8 mouse cellular contexts compared by ENCODE assay signal in genomic region chr10:58496732-58497131, GRCm38 (mm10). TPM values are rescaled to one million over a fixed set of nuclear protein-coding genes. Genes with fewer than 3 reads are reported as not detected.
DNase-seq lines count a peak whose midpoint lies in the region; ATAC-seq and TF ChIP-seq lines count a peak whose summit lies in the region.

No protein-coding gene starts in this region.

- H3K36me3 ChIP-seq in lung, embryonic 14.5 days (ENCODE audit: insufficient read depth): peaks cover 36% of the 10 kb centered on the region
- H3K36me3 ChIP-seq in hindbrain, embryonic 16.5 days (ENCODE audit: control insufficient read depth, insufficient read depth, low read length): peaks cover 13% of the 10 kb centered on the region
- H3K36me3 ChIP-seq in neural tube, embryonic 12.5 days: peaks cover 27% of the 10 kb centered on the region

- no peak for ATAC-seq in lung, embryonic 14.5 days (ENCODE audit: insufficient read depth)
- ATAC-seq in hindbrain, embryonic 16.5 days: no peak
- ATAC-seq in neural tube, embryonic 12.5 days (ENCODE audit: low FRiP score, low read depth): no peak

- no peaks in the 10 kb centered on the region for H3K4me1 ChIP-seq in lung, embryonic 14.5 days (ENCODE audit: insufficient read depth)
- peaks cover 2% of the 10 kb centered on the region; the same call in 1 of the 2 replicates for H3K4me1 ChIP-seq in lung, adult 2 months (ENCODE audit: control insufficient read depth, insufficient read depth, low read length)
- 0 out of 2 replicates have a peak, but pooled peaks cover 2% of the 10 kb centered on the region for H3K4me1 ChIP-seq in hindbrain, embryonic 16.5 days (ENCODE audit: control insufficient read depth, insufficient read depth, low read depth, low read length)
- peaks cover 6% of the 10 kb centered on the region; the same call in 1 of the 2 replicates for H3K4me1 ChIP-seq in neural tube, embryonic 12.5 days

- TF ChIP-seq POLR2A in lung, adult 2 months (IDR thresholded peaks at IDR 0.05; ENCODE audit: borderline replicate concordance, extremely low read depth, low read depth, low read length): no peak

- peak overlapping the region; percentile 90 for H3K27ac ChIP-seq in lung, embryonic 14.5 days (ENCODE audit: low read depth)
- no peak overlapping the region for H3K27ac ChIP-seq in hindbrain, embryonic 16.5 days (ENCODE audit: low read depth, low read length)
- H3K27ac ChIP-seq in neural tube, embryonic 12.5 days: no peak overlapping the region

- no peaks in the 10 kb centered on the region for H3K9me3 ChIP-seq in lung, embryonic 14.5 days (ENCODE audit: low read depth, low read length)
- no peaks in the 10 kb centered on the region for H3K9me3 ChIP-seq in hindbrain, embryonic 16.5 days (ENCODE audit: control insufficient read depth, low read length)
- no peaks in the 10 kb centered on the region for H3K9me3 ChIP-seq in neural tube, embryonic 12.5 days

- peak overlapping the region; percentile 69; the same call in 1 of the 2 replicates for H3K9ac ChIP-seq in lung, embryonic 14.5 days
- no peak overlapping the region for H3K9ac ChIP-seq in hindbrain, embryonic 16.5 days (ENCODE audit: low read depth, low read length)
- no peak overlapping the region for H3K9ac ChIP-seq in neural tube, embryonic 12.5 days

- peak; percentile 4 for DNase-seq in lung, embryonic 14.5 days
- DNase-seq in lung, adult 2 months: no peak
- peak; percentile 33 for DNase-seq in MN1 (ENCODE audit: low spot score)
- DNase-seq in layer of hippocampus, postnatal 25 days (ENCODE audit: extremely low spot score in 1 of 2, low spot score in 1 of 2): no peak
- DNase-seq in right cerebral cortex, postnatal 4 days: no peak
- DNase-seq in cerebellum, postnatal 10 days: no peak

- H3K4me3 ChIP-seq in lung, embryonic 14.5 days (ENCODE audit: low read depth, low read length): peak overlapping the region; percentile 65
- no peak overlapping the region for H3K4me3 ChIP-seq in lung, adult 2 months (replicated peaks; ENCODE audit: extremely low read depth, low read depth, low read length)
- H3K4me3 ChIP-seq in hindbrain, embryonic 16.5 days (ENCODE audit: low read length): no peak overlapping the region
- no peak overlapping the region for H3K4me3 ChIP-seq in neural tube, embryonic 12.5 days

- no peak for TF ChIP-seq CTCF in lung, embryonic 14.5 days (IDR thresholded peaks at IDR 0.05; ENCODE audit: low read depth)
- no peak for TF ChIP-seq CTCF in lung, adult 2 months (IDR thresholded peaks at IDR 0.05; ENCODE audit: insufficient read depth, low read length)

- no peaks in the 10 kb centered on the region for H3K27me3 ChIP-seq in lung, embryonic 14.5 days (ENCODE audit: insufficient read depth, low read length)
- H3K27me3 ChIP-seq in hindbrain, embryonic 16.5 days (replicated peaks; ENCODE audit: control insufficient read depth, insufficient read depth, low read length): no peaks in the 10 kb centered on the region
- no peaks in the 10 kb centered on the region for H3K27me3 ChIP-seq in neural tube, embryonic 12.5 days (replicated peaks)

- peak overlapping the region; percentile 77 for H3K4me2 ChIP-seq in lung, embryonic 14.5 days
- H3K4me2 ChIP-seq in hindbrain, embryonic 16.5 days (ENCODE audit: low read length): peak overlapping the region; percentile 71; the same call in 1 of the 2 replicates
- peak overlapping the region; percentile 65 for H3K4me2 ChIP-seq in neural tube, embryonic 12.5 days (replicated peaks)

RNA-seq across cellular contexts. Expression of gene Ccdc138, which starts 1.0 kb away (rescaled TPM):
- polyA plus RNA-seq in lung, embryonic 14.5 days (2014; fragmentation: Nextera tagmentation; extraction: Ambion mirVana): 10.0 and 11.4 TPM in 2 replicates
- 0.38 and 0.66 TPM in 2 replicates for polyA plus RNA-seq in lung, adult 2 months (2012; rRNA removed)
- polyA plus RNA-seq in hindbrain, embryonic 16.5 days (2015; fragmentation: Nextera tagmentation; extraction: Ambion mirVana): 9.2 and 9.4 TPM in 2 replicates
- polyA plus RNA-seq in neural tube, embryonic 12.5 days (2016; fragmentation: Nextera tagmentation; extraction: Ambion mirVana): 11.4 and 11.5 TPM in 2 replicates
- 1 to 10 TPM; 3.9 to 5.2 TPM for total RNA-seq in layer of hippocampus, postnatal 25 days (2021)

RNA-seq across cellular contexts. Expression of gene Ranbp2, which starts 50.0 kb away (rescaled TPM):
- polyA plus RNA-seq in lung, embryonic 14.5 days (2014; fragmentation: Nextera tagmentation; extraction: Ambion mirVana): 40.8 and 41.8 TPM in 2 replicates
- 3.1 and 4.8 TPM in 2 replicates for polyA plus RNA-seq in lung, adult 2 months (2012; rRNA removed)
- polyA plus RNA-seq in hindbrain, embryonic 16.5 days (2015; fragmentation: Nextera tagmentation; extraction: Ambion mirVana): 12.5 and 14.1 TPM in 2 replicates
- polyA plus RNA-seq in neural tube, embryonic 12.5 days (2016; fragmentation: Nextera tagmentation; extraction: Ambion mirVana): 22.7 and 22.9 TPM in 2 replicates
- 10 to 100 TPM; 70.2 to 77.3 TPM for total RNA-seq in layer of hippocampus, postnatal 25 days (2021)

Comparison
In these comparisons a context has a peak if more than half of its experiments do, and no peak if none do; other contexts are left out.
1. DNase-seq: peak in lung, embryonic 14.5 days (single experiment) and MN1 (single experiment); none in lung, adult 2 months (single experiment), layer of hippocampus, postnatal 25 days (0 of 2), right cerebral cortex, postnatal 4 days (single experiment) and cerebellum, postnatal 10 days (0 of 2).
2. Peak in every context shown above with its lines, with median percentiles within 50 percentile points of each other: H3K4me2 ChIP-seq.